Mouse (Mus musculus) kidney, adult 18-20 months (tissue): ENCODE results near the gene Jam2.

Source experiments
- DNase-seq: peaks from one replicate; pipeline ENCODE4 v3.0.0; 2021

Gene Jam2

DNA sequence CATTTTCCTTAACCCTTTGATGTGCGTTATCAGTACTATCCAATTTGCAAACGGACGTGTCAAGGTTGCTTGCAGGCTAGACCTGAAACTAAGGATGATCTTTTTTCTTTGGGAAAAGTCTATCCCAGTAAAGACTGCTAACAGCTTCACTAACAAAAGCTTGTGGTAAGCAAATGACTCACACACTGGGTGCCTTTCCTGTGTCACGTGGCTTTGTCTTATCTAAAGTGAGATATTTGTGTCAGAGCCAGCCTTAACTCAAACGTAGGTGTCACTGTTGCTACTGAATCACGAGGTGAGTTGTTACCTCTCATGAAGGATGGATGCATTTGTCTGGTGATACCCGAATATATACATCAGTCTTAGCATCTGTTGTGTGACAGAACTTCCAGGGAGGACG is 90.7 kb downstream of the Jam2 start:
- DNase-seq: no peak

DNA sequence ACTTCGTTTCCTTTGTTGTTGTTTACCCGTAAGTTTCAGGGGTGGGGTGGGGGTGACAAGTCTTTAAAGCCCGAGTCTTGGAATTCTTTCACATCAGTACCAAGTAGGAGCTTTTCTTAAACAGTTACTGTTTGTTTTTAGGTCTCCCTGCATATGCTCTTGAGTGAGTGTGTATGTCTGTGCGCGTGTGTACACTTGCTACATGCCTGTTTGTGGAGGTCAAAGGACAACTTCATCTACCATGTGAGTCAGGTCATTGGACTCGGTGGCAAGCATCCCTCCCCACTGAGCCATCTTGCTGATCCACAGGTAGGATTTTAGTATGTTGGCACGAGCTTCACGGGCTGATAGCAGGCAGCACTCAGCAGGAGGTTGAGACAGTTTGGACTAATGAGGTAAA is 99.9 kb downstream of the Jam2 start:
- DNase-seq: no peak

- no peak for DNase-seq
Measured at GRCm38 (mm10) chr16:84875012-84875717, 101.2 kb downstream of the Jam2 start.
